Mouse (Mus musculus): Measurements from ENCODE around the gene Tmem233. TPM values are rescaled to one million over a fixed set of nuclear protein-coding genes. Genes with fewer than 3 reads are reported as not detected.

The Tmem233 gene
- not detected in 2 replicates for polyA plus RNA-seq (2012; rRNA removed)

DNA sequence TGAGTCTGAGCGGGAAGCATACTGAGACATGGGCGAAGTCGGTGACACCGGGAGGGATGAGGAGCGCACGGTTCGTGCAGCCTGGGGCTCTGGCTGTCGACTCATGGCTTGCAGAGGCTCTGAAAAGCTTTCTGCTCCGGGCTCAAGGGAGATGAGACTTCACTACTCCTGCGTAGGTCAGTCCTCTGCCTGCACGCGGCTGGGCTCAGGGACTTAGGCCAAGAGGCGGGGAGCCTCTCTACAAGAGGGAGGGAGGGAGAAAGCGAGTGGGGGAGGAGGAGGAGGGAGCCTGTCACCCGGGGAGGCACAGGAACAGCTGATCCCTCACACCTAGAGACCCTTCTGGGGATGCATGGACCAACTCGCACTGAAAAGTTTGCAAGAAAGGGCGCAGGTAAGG, at the start of gene Tmem233:
Tmem233 (minus strand) TSS at position 164 of the 400 bp plus-strand sequence.

DNA sequence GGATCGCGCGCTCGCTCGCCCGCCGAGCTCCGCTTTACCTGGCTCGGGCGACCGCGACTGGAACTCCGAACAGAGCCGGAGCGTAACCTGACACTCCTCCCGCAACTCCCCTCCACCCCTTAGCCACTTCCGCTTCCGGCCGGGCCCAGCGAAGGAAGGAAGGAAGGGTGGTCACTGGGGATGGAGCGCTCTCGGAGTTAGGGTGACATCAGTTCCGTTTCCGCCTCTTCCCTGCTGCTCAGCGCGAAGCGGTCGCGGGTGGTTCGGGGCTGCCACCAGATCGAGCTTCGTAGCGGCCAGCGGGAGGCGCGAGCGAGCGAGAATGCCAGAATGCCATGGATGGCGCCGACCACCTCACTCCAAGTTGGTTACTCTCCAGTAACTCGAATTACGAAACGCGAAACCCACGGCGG, 58.7 kb downstream of the Tmem233 start, which contains the start of gene Prkab1:
Prkab1 (minus strand) TSS at position 182 of the 413 bp plus-strand sequence.

Other genes starting within 250 kb of the Tmem233 start
- 4.1 and 5.8 TPM in 2 replicates for gene Cit, start 238.0 kb downstream of the Tmem233 start, polyA plus RNA-seq (2012; rRNA removed)
- 175 and 193 TPM in 2 replicates for gene Prkab1, start 58.7 kb downstream of the Tmem233 start, polyA plus RNA-seq (2012; rRNA removed)
- 0.54 and 0.78 TPM in 2 replicates for gene Ccdc60, start 205.7 kb upstream of the Tmem233 start, polyA plus RNA-seq (2012; rRNA removed)

Data from colon, adult 2 months (tissue).